Mouse (Mus musculus) macrophage (primary cell): Measurements from ENCODE around the gene Elf4. TPM values are rescaled to one million over a fixed set of nuclear protein-coding genes. Genes with fewer than 3 reads are reported as not detected.

Experiments used
- H3K27ac ChIP-seq: fragments of 350-480 bp; formaldehyde crosslinking; 2 replicates; pipeline ENCODE4 v1.9.0; 2021
- H3K36me3 ChIP-seq: fragments of 350-480 bp; formaldehyde crosslinking; 2 replicates; pipeline ENCODE4 v1.9.0; 2021; ENCODE audit errors: inconsistent target
- H3K4me3 ChIP-seq: fragments of 350-480 bp; formaldehyde crosslinking; 2 replicates; pipeline ENCODE4 v1.9.0; 2021; ENCODE audit errors: inconsistent target
- H3K79me2 ChIP-seq: fragments of 350-480 bp; formaldehyde crosslinking; 2 replicates; pipeline ENCODE4 v1.9.0; 2021; ENCODE audit errors: inconsistent target
- whole genome bisulfite sequencing: methylation state at CpG from one replicate; pipeline ENCODE4 v1.1.7; 2026; ENCODE audit warnings: inconsistent platforms; ENCODE audit not compliant: missing documents; 5-methylcytosine and 5-hydroxymethylcytosine counted together
- polyA plus RNA-seq: library from polyadenylated mRNA; stranded (reverse); fragments of 250-400 nt; gene quantifications from 3 replicates; pipeline ENCODE4 v1.2.4, GENCODE M21; 2018; ENCODE audit warnings: inconsistent platforms

Elf4 gene
- polyA plus RNA-seq, 1 experiment from 2014 or later: 41.0 TPM

DNA sequence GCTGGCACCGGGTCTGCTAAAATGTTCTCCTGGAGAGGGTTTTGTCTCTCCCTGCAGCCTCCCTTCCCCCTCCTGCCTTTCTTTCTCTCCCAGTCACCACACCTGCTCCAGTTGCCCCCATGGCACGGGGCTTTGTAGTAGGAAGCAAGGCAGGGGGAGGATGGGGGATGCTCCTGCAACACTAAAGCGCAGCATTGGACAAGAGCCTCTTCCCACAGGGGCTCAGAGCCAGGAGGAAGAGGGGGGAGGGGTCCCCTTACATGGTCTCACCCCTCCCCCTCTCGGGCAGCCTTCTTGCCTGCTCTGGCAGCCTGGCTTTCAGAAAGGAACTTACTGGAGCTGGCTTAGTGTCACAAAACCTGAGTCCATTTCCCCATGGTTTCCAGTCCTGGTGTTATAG is 77.0 kb downstream of the Elf4 start:
- Histone ChIP-seq H3K79me2 (no peaks in the 10 kb centered on the region), H3K36me3 (no peaks in the 10 kb centered on the region; the same call in 1 of the 2 replicates), H3K27ac (no peak overlapping the region), H3K4me3 (no peak overlapping the region)
- 81% methylated on average over 3 of the region's 4 CpGs for WGBS

DNA sequence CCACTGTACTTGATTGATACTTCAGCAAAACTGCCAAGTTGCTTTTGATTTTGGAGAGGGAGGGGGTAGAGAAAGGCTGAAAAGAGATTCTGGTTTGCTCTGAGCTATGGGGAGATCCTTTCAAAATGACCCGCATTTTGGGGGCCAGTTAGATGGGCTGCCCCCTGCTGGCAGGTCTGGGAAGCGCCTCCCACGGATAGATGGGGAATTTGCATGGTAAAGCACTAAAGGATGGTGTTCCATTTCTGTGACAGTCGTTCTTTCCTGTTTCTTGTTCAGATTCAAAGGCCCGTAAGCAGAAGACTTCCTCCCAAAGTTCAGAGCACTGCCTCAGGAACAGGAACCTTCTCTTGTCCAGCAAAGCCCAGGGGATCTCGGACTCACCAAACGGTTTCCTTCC is 79.3 kb downstream of the Elf4 start:
- WGBS: 39% methylated on average over 7 of the region's 7 CpGs
- Histone ChIP-seq H3K36me3 (no peaks in the 10 kb centered on the region; the same call in 1 of the 2 replicates), H3K4me3 (no peak overlapping the region), H3K79me2 (no peaks in the 10 kb centered on the region), H3K27ac (no peak overlapping the region)

DNA sequence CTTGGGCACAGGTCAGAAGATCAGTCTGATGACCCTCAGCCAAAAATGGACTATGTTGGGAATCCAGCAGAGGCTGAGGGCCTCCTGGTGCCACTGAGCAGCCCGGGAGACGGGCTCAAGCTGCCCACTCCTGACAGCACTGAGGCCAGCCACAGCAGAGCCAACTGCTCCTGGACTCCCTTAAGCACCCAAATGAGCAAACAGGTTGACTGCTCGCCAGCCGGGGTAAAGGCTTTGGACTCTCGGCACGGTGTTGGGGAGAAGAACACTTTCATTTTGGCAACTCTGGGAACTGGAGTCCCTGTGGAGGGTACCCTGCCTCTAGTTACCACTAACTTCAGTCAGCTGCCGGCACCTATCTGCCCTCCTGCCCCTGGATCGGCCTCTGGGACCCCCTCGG is 95.1 kb downstream of the Elf4 start:
- no peak overlapping the region for H3K4me3 ChIP-seq
- 91% methylated on average over 7 of the region's 9 CpGs for WGBS
- H3K27ac ChIP-seq: no peak overlapping the region
- no peaks in the 10 kb centered on the region for H3K79me2 ChIP-seq
- H3K36me3 ChIP-seq: no peaks in the 10 kb centered on the region

DNA sequence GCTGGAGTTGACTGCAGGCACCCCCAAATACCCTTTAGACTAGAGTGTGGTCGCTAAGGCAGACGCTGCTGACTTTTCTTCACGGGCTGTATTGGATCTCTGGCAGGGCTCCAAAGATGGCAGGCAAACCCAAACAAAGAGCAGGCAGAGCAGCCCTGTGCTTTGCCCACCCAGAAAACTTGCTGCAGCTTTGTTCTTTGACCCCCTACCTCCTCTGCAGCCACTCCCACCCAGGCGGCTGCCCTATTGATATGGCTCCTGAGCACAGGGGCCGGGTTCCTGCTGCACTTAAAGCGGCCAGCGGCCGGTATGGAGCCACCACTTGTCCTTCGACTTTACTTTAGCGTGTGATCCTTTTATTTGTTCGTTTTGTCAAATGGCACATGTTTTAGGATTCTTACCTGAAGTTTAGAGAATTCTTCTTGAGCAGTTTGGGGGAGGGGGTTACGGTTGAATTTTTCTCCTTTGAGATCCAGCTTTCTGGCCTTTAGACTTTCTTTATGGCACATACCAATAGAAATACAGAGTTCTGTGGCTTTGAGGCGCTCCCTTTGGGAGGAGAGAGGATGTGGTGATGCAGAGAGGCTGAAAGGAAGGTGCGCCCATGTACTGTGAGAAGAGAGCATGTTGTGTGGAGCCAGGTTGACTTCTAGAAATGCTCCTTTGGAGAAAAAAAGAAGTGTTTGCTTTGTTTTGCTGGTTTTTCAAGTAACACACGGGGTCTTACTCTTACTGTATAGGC is 96.9 kb downstream of the Elf4 start:
- 91% methylated on average over 15 of the region's 15 CpGs for WGBS
- Histone ChIP-seq H3K27ac (no peak overlapping the region), H3K4me3 (no peak overlapping the region), H3K79me2 (no peaks in the 10 kb centered on the region), H3K36me3 (no peaks in the 10 kb centered on the region)

Other genes starting within 250 kb of the Elf4 start
- gene Utp14a, start 206.3 kb downstream of the Elf4 start, polyA plus RNA-seq: 28.6 to 42.0 TPM (median 33.0 TPM) in 3 replicates
- gene Bcorl1, start 121.8 kb downstream of the Elf4 start, polyA plus RNA-seq: 3.5 to 20.1 TPM (median 3.8 TPM) in 3 replicates
- 31.7 to 34.7 TPM (median 33.8 TPM) in 3 replicates for gene Aifm1, start 50.4 kb upstream of the Elf4 start, polyA plus RNA-seq
- gene Rab33a, start 56.2 kb upstream of the Elf4 start, polyA plus RNA-seq: 0.85 to 1.0 TPM (median 1.0 TPM) in 3 replicates
- 4.5 to 6.3 TPM (median 5.4 TPM) in 3 replicates for gene Zfp280c, start 131.4 kb upstream of the Elf4 start, polyA plus RNA-seq
- gene Slc25a14, start 160.3 kb upstream of the Elf4 start, polyA plus RNA-seq: 4.4 to 6.2 TPM (median 4.7 TPM) in 3 replicates
- not detected in 3 replicates for gene Gpr119, start 211.3 kb upstream of the Elf4 start, polyA plus RNA-seq
- 3.2 to 8.2 TPM (median 6.5 TPM) in 3 replicates for gene Rbmx2, start 231.9 kb upstream of the Elf4 start, polyA plus RNA-seq